Mouse (Mus musculus) cerebellum, adult 11-12 months (tissue): Measurements from ENCODE around the gene Cox19.

ENCODE experiments used
- DNase-seq: peaks from one replicate; pipeline ENCODE4 v3.0.0; 2022

The Cox19 gene

GRCm38 (mm10) chr5:139326111-139326696 lies 25.0 kb downstream of the Cox19 start:
- DNase-seq: peak; percentile 69

DNA sequence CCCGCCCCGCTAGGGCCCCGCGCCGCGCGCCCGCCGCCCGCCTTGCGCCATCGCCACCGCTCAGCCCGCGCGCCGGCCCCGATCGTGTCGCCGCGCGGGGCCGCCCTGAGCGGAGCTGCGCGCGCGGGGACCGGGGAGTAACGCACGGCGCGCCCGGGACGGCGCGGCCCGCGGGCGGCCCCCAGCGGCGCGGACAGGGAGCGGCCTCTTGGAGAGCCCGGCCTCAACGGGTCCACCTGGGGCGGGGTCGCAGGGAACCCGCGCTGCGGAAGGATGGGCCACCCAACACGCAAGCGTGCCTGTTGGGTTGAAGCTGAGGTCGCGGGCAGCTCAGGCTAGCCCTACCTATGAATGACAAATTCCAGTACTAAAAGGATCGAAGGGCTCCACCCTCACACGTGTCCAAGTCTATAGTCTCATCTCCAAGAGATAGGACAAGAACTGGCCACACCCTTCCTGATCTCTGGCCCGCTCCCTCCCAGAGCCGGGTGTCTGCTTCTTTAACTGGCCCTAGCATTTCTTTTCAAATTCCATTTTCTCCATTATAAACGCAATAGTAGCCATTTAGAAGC lies 25.7 kb downstream of the Cox19 start, which contains the start of gene Adap1:
TSS of gene Adap1 (minus strand) at position 228 of the 572 bp plus-strand sequence.
- peak; percentile 76 for DNase-seq

GRCm38 (mm10) chr5:139324691-139325394 lies 26.4 kb downstream of the Cox19 start:
- peak; percentile 89 for DNase-seq

GRCm38 (mm10) chr5:139324045-139324491 lies 27.1 kb downstream of the Cox19 start:
- DNase-seq: peak; percentile 77

- DNase-seq: peak; percentile 77
These were observed 27.8 kb downstream of the Cox19 start for GRCm38 (mm10) chr5:139323260-139323924.

DNA sequence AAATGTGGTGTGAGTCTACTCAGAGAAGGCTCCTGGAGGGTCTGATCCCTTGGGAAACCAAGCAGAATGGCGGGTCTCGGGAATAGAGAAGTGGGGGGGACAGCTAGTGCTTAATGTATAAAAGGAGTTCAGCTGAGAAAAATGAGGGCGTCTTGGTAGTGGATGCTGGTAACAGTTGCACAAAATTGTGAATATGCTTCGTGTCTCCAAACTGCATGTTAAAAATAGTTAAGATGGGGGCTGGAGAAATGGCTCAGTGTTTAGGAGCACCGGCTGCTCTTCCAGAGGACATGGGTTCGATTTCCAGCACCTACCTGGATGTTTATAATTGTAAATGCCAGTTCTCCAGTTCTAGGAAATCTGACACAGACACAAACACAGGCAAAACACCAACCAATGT lies 29.9 kb downstream of the Cox19 start:
- no peak for DNase-seq

- DNase-seq: peak; percentile 42
These were observed 30.8 kb downstream of the Cox19 start for GRCm38 (mm10) chr5:139320424-139320823.

DNA sequence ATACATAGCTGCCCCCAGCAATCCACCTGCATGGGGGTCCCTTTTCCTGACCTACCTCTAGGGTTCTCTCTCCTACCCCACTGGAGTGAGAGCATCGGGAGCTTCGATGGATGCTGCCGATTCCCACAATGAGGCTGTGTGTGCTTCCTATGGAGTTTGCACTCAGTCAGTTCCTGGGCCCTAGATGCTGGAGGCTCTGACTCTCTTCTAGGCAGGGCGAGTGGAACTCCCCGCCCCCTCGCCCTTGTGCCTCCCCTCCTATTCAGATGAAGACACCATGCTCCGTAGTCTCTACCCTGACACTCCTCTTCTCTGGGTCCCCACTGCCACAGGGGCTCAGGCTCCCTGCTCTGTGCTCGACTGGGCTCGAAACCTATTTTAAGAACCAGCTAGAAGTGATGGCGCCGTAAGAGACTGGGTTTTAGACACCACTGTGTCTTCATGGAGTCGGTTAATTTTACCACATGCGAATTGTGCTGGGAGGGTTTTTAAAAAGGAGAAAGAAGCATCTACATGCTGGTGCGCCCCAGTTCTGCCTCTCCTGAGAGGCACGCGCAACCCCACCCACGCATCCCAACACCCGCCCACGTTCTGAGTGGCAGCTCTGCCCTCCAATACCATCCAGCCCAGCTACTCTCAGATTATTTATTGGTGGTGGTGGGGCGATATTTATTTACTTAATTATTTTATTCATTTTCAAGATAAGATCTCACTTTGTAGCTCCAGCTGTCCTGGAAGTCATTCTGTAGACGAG lies 33.3 kb downstream of the Cox19 start:
- DNase-seq: no peak

GRCm38 (mm10) chr5:139316982-139317675 lies 34.1 kb downstream of the Cox19 start:
- peak; percentile 53 for DNase-seq

DNA sequence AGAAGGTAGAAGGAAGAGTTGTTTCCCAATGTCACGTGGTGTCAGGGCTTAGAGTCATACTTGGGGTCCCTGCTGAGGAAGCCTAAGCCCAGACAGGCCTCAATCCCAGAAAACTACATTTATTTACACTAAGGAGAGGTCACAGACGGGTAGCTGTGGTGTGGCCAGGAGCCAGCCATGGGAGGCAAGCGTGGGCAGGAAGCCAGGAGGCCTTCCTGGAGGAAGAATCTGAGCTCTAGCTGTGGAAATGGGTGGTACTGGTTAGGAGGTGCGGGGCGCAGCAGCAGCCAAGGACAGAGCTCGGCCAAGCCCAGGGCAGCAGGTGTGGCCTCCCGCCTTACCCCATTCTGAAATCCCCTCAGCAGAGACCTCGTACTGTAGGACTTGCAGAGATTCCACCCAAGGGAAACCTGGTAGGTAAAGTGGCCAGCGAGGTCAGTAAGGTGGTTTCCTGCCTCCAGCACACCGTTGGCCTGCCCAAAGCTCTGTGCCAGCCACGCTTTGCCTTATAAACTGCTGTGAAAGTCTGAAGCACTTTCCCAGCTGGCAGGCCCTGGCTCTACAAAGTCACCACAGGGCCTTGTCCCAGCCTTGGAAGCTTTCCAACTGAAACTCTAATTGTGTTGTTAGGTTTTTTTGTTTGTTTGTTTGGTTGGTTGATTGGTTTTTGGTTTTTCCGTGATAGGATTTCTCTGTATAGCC lies 36.1 kb downstream of the Cox19 start:
- DNase-seq: no peak

DNA sequence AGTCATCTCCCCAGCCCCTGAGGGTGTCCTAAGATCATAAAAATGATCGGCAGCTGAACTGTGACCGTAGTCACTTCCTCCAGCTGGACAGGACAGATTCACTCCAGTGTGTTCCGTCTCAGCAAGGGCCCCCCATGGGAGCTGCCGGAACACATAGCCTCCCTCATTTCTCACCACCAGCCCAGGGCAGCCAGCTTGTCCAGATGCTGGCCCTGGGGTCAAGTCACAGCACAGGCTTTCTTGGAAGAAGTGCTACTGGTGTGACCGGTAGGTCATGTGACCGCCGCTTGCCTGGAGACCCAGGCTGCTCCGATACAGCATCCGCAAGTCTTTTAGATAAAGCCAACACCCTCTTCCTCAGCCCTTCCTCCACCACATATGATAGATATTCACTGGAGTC lies 37.7 kb downstream of the Cox19 start:
- DNase-seq: no peak

- DNase-seq: no peak
These were observed 39.4 kb downstream of the Cox19 start for GRCm38 (mm10) chr5:139311822-139312221.

DNA sequence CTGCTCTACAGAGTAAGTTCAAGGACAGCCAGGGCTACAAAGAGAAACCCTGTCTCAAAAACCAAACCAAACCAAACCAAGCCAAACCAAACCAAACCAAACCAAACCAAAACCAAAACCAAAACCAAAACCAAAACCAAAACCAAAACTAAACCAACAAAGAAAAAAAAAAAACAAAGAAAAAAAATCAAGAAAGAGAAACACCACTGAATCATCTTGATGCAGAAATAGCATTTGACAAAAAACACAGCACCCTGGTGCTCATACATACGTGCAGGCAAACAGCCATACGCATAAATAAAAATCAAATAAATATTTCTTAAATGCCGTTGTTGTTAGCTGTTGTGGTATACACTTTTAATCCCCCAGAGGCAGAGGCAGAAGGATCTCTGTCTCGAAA lies 40.7 kb downstream of the Cox19 start:
- no peak for DNase-seq

DNA sequence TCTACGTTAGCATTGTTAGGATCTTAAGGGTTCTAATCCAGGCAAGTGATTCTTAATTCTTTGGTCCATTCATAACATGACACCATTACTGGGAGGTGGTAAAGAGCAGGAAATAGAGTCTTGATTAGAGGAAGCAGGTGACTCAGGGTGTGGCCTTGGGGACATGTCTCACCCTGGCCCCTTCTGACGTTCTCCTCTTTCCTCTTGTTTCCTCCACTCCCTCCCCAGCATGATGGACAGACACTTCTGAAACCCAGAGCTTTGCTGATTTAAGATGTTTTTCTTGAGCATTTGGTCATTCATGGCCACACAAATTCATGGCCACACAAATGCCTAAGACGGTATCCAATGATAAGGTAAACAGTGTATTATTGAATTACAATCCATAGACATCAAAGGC lies 41.3 kb downstream of the Cox19 start:
- DNase-seq: no peak

- DNase-seq: no peak
These were observed 47.6 kb downstream of the Cox19 start for GRCm38 (mm10) chr5:139303646-139304061.

GRCm38 (mm10) chr5:139302101-139302500 lies 49.1 kb downstream of the Cox19 start:
- no peak for DNase-seq

DNA sequence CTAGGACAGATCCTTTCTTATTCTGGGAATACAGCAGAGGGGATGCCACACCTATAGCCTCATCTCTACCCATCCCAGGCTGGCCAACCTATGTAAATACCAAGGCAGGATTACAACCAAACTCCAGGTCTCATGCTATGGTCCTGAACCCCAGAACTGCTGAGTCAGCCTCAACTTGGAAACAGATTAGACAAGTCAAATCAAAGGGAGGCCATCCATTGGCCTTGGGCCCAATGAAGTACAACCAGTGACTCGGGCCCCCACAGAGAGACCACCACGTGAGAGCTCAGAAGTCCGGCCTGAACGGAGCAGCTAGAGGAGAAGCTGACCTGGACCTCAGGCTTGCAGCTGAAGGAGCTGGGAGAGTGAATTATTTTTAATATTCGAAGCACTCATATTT lies 53.5 kb downstream of the Cox19 start:
- no peak for DNase-seq

GRCm38 (mm10) chr5:139297092-139297491 lies 54.1 kb downstream of the Cox19 start:
- DNase-seq: no peak

DNA sequence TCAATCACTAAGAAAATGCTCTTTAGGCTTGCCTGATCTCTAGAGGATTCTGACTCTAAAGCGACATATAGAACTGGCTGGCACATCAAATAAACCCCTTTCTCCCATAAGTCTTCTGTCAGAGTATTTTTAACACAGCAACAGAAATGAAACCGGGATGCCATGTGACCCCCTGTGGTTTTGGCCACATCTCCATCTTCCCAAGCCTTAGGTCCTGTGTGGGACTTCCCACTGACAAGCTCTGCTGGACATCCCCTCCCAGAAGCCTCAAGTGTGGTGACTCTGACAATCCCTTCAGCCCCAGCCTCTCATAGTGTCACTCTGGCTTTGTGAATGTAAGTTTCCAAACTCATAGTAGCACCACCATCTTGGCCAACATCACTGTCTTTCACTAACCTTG lies 57.1 kb downstream of the Cox19 start:
- no peak for DNase-seq

DNA sequence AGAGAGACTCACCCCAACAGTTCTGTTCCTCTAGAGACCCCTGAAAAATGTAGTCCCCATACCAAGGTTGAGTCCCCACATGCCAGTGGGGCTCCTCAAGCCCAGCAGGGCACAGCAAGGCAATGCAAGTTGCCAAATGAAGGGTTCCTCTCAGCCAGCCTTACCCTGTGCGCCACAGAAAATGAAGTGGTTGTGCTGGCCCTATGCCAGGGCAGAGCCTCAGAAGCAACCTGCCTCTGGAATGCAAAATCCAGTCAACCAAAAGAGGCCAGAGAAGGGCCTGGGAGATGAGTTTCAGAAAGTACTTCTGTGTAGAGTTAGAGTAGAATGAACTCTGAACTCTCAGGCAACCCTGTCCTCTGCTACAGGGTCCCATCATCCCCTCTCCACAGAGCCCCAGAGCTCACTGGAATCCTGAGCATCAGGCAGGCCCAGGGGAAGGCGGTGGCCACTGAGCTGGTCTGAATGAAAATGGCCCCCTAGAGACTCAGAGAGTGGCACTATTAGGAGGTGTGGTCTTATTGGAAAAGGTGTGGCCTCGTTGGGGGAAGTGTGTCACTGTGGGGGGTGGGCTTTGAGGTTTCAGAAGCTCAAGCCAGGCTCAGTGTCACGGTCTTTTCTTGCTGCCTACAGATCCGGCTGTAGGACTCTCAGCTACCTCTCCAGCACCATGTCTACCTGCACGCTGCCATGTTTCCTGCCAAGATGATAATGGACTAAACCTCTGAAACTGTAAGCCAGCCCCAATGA lies 59.2 kb downstream of the Cox19 start:
- no peak for DNase-seq
